Mouse (Mus musculus): ENCODE results near the gene Exosc9.

DNA sequence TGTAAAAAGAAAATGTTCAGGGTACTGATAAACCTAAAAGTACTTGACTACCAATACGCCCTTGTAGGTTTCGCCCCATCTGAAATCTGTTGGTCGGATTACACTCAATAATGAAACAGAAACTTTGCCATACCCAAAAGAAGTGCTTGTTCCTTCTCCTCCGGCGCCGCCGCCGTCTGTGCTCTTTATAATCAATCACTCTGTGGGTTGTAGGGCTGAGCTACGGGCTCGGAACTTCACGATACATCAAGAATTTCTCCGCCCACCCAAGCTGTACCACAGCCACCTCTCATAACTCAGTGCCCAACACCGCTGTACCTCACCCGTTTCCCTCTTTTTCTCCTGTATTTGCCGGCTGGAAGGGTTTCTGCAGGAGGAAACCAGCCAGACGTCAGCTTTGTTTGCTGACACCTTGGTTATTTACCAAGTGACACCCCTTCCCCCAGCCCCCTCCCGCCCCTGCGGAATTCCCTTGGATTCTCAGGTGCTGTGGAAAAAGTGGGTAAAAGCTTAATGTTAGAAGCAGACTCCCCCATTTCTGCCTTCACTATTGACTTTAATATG, 20.3 kb upstream of the Exosc9 start:
- TF ChIP-seq CTCF (IDR thresholded peaks at IDR 0.05; ENCODE audit: low read depth) (no peak), EP300 (optimal IDR thresholded peaks at IDR 0.05) (no peak)
